Mouse (Mus musculus): Measurements from ENCODE around the gene Ccdc40. TPM values are rescaled to one million over a fixed set of nuclear protein-coding genes. Genes with fewer than 3 reads are reported as not detected.

Gene Ccdc40
- polyA plus RNA-seq, 1 experiment from 2014 or later = 11.5 TPM

- peaks cover 22% of the 10 kb centered on the region for H3K4me1 ChIP-seq (replicated peaks; ENCODE audit: control insufficient read depth, insufficient read depth, low read length)
- H3K4me2 ChIP-seq (ENCODE audit: low read length) = no peak overlapping the region
- WGBS = 83% methylated on average over 10 of the region's 10 CpGs
- H3K9ac ChIP-seq (replicated peaks; ENCODE audit: low read depth, low read length) = no peak overlapping the region
- no peak overlapping the region for H3K4me3 ChIP-seq (replicated peaks; ENCODE audit: low read length)
- no peaks in the 10 kb centered on the region for H3K27me3 ChIP-seq (replicated peaks; ENCODE audit: control insufficient read depth, insufficient read depth, low read length)
- H3K9me3 ChIP-seq (ENCODE audit: control insufficient read depth, low read length) = no peaks in the 10 kb centered on the region
- peaks cover 4% of the 10 kb centered on the region for H3K36me3 ChIP-seq (ENCODE audit: control insufficient read depth, insufficient read depth)
- no peak overlapping the region for H3K27ac ChIP-seq (ENCODE audit: low read length)
- ATAC-seq = no peak
These were observed 22.6 kb upstream of the Ccdc40 start for GRCm38 (mm10) chr11:119205738-119206137.

- Histone ChIP-seq H3K36me3 (ENCODE audit: control insufficient read depth, insufficient read depth) (peaks cover 4% of the 10 kb centered on the region), H3K27ac (ENCODE audit: low read length) (no peak overlapping the region), H3K9ac (replicated peaks; ENCODE audit: low read depth, low read length) (no peak overlapping the region), H3K4me1 (replicated peaks; ENCODE audit: control insufficient read depth, insufficient read depth, low read length) (peaks cover 31% of the 10 kb centered on the region), H3K4me2 (ENCODE audit: low read length) (no peak overlapping the region), H3K27me3 (replicated peaks; ENCODE audit: control insufficient read depth, insufficient read depth, low read length) (no peaks in the 10 kb centered on the region), H3K4me3 (replicated peaks; ENCODE audit: low read length) (no peak overlapping the region), H3K9me3 (ENCODE audit: control insufficient read depth, low read length) (no peaks in the 10 kb centered on the region)
- no peak for ATAC-seq
- WGBS = 34% methylated on average over 5 of the region's 5 CpGs
These were observed 21.8 kb upstream of the Ccdc40 start for GRCm38 (mm10) chr11:119206562-119206961.

- Histone ChIP-seq H3K9ac (replicated peaks; ENCODE audit: low read depth, low read length) (no peak overlapping the region), H3K4me1 (replicated peaks; ENCODE audit: control insufficient read depth, insufficient read depth, low read length) (peaks cover 39% of the 10 kb centered on the region)
These were observed 20.4 kb upstream of the Ccdc40 start for GRCm38 (mm10) chr11:119207986-119208385.

GRCm38 (mm10) chr11:119208870-119209370, 19.5 kb upstream of the Ccdc40 start:
- H3K27ac ChIP-seq (ENCODE audit: low read length) = peak overlapping the region; percentile 60
- no peak overlapping the region for H3K9ac ChIP-seq (replicated peaks; ENCODE audit: low read depth, low read length)
- no peak overlapping the region for H3K4me2 ChIP-seq (ENCODE audit: low read length)
- no peaks in the 10 kb centered on the region for H3K9me3 ChIP-seq (ENCODE audit: control insufficient read depth, low read length)
- H3K4me1 ChIP-seq (replicated peaks; ENCODE audit: control insufficient read depth, insufficient read depth, low read length) = peaks cover 44% of the 10 kb centered on the region
- ATAC-seq = no peak; the same call in 1 of the 2 replicates
- H3K27me3 ChIP-seq (replicated peaks; ENCODE audit: control insufficient read depth, insufficient read depth, low read length) = no peaks in the 10 kb centered on the region
- H3K4me3 ChIP-seq (replicated peaks; ENCODE audit: low read length) = no peak overlapping the region
- 82% methylated on average over 20 of the region's 20 CpGs for WGBS
- H3K36me3 ChIP-seq (ENCODE audit: control insufficient read depth, insufficient read depth) = peaks cover 4% of the 10 kb centered on the region

More at GRCm38 (mm10) chr11:119207986-119208385, 20.4 kb upstream of the Ccdc40 start:
- no peaks in the 10 kb centered on the region for H3K27me3 ChIP-seq (replicated peaks; ENCODE audit: control insufficient read depth, insufficient read depth, low read length)
- 91% methylated on average over 6 of the region's 6 CpGs for WGBS
- no peak overlapping the region for H3K27ac ChIP-seq (ENCODE audit: low read length)
- peaks cover 4% of the 10 kb centered on the region for H3K36me3 ChIP-seq (ENCODE audit: control insufficient read depth, insufficient read depth)
- H3K4me3 ChIP-seq (replicated peaks; ENCODE audit: low read length) = no peak overlapping the region
- H3K4me2 ChIP-seq (ENCODE audit: low read length) = no peak overlapping the region
- H3K9me3 ChIP-seq (ENCODE audit: control insufficient read depth, low read length) = no peaks in the 10 kb centered on the region
- ATAC-seq = no peak

GRCm38 (mm10) chr11:119209371-119210025, 18.9 kb upstream of the Ccdc40 start:
- Histone ChIP-seq H3K27ac (ENCODE audit: low read length) (peak overlapping the region; percentile 60), H3K9me3 (ENCODE audit: control insufficient read depth, low read length) (no peaks in the 10 kb centered on the region), H3K4me2 (ENCODE audit: low read length) (no peak overlapping the region), H3K36me3 (ENCODE audit: control insufficient read depth, insufficient read depth) (peaks cover 4% of the 10 kb centered on the region), H3K4me3 (replicated peaks; ENCODE audit: low read length) (no peak overlapping the region), H3K9ac (replicated peaks; ENCODE audit: low read depth, low read length) (no peak overlapping the region), H3K4me1 (replicated peaks; ENCODE audit: control insufficient read depth, insufficient read depth, low read length) (peaks cover 48% of the 10 kb centered on the region), H3K27me3 (replicated peaks; ENCODE audit: control insufficient read depth, insufficient read depth, low read length) (no peaks in the 10 kb centered on the region)
- 39% methylated on average over 10 of the region's 10 CpGs for WGBS
- ATAC-seq = peak; percentile 56

- Histone ChIP-seq H3K27ac (ENCODE audit: low read length) (peak overlapping the region; percentile 48; the same call in 1 of the 2 replicates), H3K4me2 (ENCODE audit: low read length) (peak overlapping the region; percentile 20), H3K36me3 (ENCODE audit: control insufficient read depth, insufficient read depth) (peaks cover under 1% of the 10 kb centered on the region), H3K9ac (replicated peaks; ENCODE audit: low read depth, low read length) (0 out of 2 replicates have a peak overlapping the region, but pooled peaks have one; percentile 1), H3K9me3 (ENCODE audit: control insufficient read depth, low read length) (no peaks in the 10 kb centered on the region), H3K4me3 (replicated peaks; ENCODE audit: low read length) (no peak overlapping the region), H3K27me3 (replicated peaks; ENCODE audit: control insufficient read depth, insufficient read depth, low read length) (no peaks in the 10 kb centered on the region), H3K4me1 (replicated peaks; ENCODE audit: control insufficient read depth, insufficient read depth, low read length) (peaks cover 59% of the 10 kb centered on the region)
- ATAC-seq = peak; percentile 53; the same call in 1 of the 2 replicates
- 48% methylated on average over 32 of the region's 32 CpGs for WGBS
These were observed 17.9 kb upstream of the Ccdc40 start for GRCm38 (mm10) chr11:119210321-119211100.

- no peak for ATAC-seq
- H3K27ac ChIP-seq (ENCODE audit: low read length) = 0 out of 2 replicates have a peak overlapping the region, but pooled peaks have one; percentile 33
- WGBS = 75% methylated on average over 21 of the region's 21 CpGs
These were observed 16.6 kb upstream of the Ccdc40 start for GRCm38 (mm10) chr11:119211604-119212309.

GRCm38 (mm10) chr11:119213166-119213885, 15.0 kb upstream of the Ccdc40 start:
- no peak overlapping the region for H3K27ac ChIP-seq (ENCODE audit: low read length)
- no peaks in the 10 kb centered on the region for H3K36me3 ChIP-seq (ENCODE audit: control insufficient read depth, insufficient read depth)
- H3K4me2 ChIP-seq (ENCODE audit: low read length) = no peak overlapping the region
- peaks cover 70% of the 10 kb centered on the region for H3K4me1 ChIP-seq (replicated peaks; ENCODE audit: control insufficient read depth, insufficient read depth, low read length)
- no peak for ATAC-seq
- no peaks in the 10 kb centered on the region for H3K9me3 ChIP-seq (ENCODE audit: control insufficient read depth, low read length)
- no peak overlapping the region for H3K4me3 ChIP-seq (replicated peaks; ENCODE audit: low read length)
- no peak overlapping the region for H3K9ac ChIP-seq (replicated peaks; ENCODE audit: low read depth, low read length)
- H3K27me3 ChIP-seq (replicated peaks; ENCODE audit: control insufficient read depth, insufficient read depth, low read length) = no peaks in the 10 kb centered on the region
- WGBS = 56% methylated on average over 19 of the region's 19 CpGs

More at GRCm38 (mm10) chr11:119211604-119212309, 16.6 kb upstream of the Ccdc40 start:
- Histone ChIP-seq H3K9me3 (ENCODE audit: control insufficient read depth, low read length) (no peaks in the 10 kb centered on the region), H3K4me1 (replicated peaks; ENCODE audit: control insufficient read depth, insufficient read depth, low read length) (peaks cover 70% of the 10 kb centered on the region), H3K4me2 (ENCODE audit: low read length) (no peak overlapping the region), H3K36me3 (ENCODE audit: control insufficient read depth, insufficient read depth) (no peaks in the 10 kb centered on the region; the same call in 1 of the 2 replicates), H3K9ac (replicated peaks; ENCODE audit: low read depth, low read length) (no peak overlapping the region), H3K27me3 (replicated peaks; ENCODE audit: control insufficient read depth, insufficient read depth, low read length) (no peaks in the 10 kb centered on the region), H3K4me3 (replicated peaks; ENCODE audit: low read length) (no peak overlapping the region)
